Mouse (Mus musculus) CH12.LX (cell line): Measurements from ENCODE around the gene Kalrn. TPM values are rescaled to one million over a fixed set of nuclear protein-coding genes. Genes with fewer than 3 reads are reported as not detected.

ENCODE experiments used
- DNase-seq: peaks from one replicate; pipeline ENCODE4 v3.0.0-alpha.2; 2013; ENCODE audit errors: extremely low read depth
- H3K27ac ChIP-seq: 2 replicates; pipeline ENCODE4 v1.5.1; 2012; ENCODE audit warnings: low read depth, mild to moderate bottlenecking, control low read depth, moderate library complexity; ENCODE audit not compliant: insufficient read depth
- H3K27me3 ChIP-seq: replicated peaks from 2 replicates; pipeline ENCODE3; 2012; ENCODE audit warnings: inconsistent platforms
- H3K36me3 ChIP-seq, 2 experiments: replicated peaks in 1 of 2; 2 replicates each; pipeline versions ENCODE3 to v1.6.1; 2012; ENCODE audit warnings: inconsistent platforms in 1 of 2, low read length in 1 of 2, mild to moderate bottlenecking in 1 of 2, mixed read lengths in 1 of 2, moderate library complexity in 1 of 2; ENCODE audit not compliant: control insufficient read depth in 1 of 2, insufficient read depth in 1 of 2
- H3K4me1 ChIP-seq, 2 experiments: 2 replicates each; pipeline ENCODE4 v1.6.1; 2012; ENCODE audit warnings: inconsistent platforms in 1 of 2, moderate library complexity in 1 of 2; ENCODE audit not compliant: insufficient read depth in 2 of 2, control insufficient read depth in 1 of 2
- H3K4me2 ChIP-seq: 2 replicates; pipeline ENCODE4 v1.6.1; 2012; ENCODE audit warnings: low read depth, mild to moderate bottlenecking, control low read depth; ENCODE audit not compliant: poor library complexity, insufficient read depth, severe bottlenecking
- H3K4me3 ChIP-seq, 3 experiments: fragments of 150-350 bp in 1 of 3; sonication (generic) in 1 of 3; replicated peaks in 1 of 3; 2 replicates each; pipeline versions ENCODE3 to v1.5.1; 2011 to 2012; ENCODE audit warnings: low read depth in 2 of 3, low read length in 2 of 3, mild to moderate bottlenecking in 2 of 3, moderate library complexity in 2 of 3, control low read depth in 1 of 3, improper control_type of control experiment in 1 of 3, inconsistent platforms in 1 of 3, mixed read lengths in 1 of 3; ENCODE audit not compliant: poor library complexity in 1 of 3
- H3K79me2 ChIP-seq: replicated peaks from 2 replicates; pipeline ENCODE4 v1.6.1; 2012; ENCODE audit warnings: mild to moderate bottlenecking, moderate library complexity; ENCODE audit not compliant: control insufficient read depth, poor library complexity, insufficient read depth, severe bottlenecking; ENCODE audit errors: extremely low read depth
- H3K9ac ChIP-seq: 2 replicates; pipeline ENCODE4 v1.6.1; 2012; ENCODE audit warnings: low read depth, mild to moderate bottlenecking, control low read depth, moderate library complexity; ENCODE audit not compliant: insufficient read depth
- H3K9me3 ChIP-seq: replicated peaks from 2 replicates; pipeline ENCODE3; 2012; ENCODE audit warnings: low read length, inconsistent platforms, mixed read lengths
- BHLHE40 ChIP-seq: IDR thresholded peaks from 2 replicates; pipeline ENCODE4 v1.6.1; 2011; ENCODE audit warnings: mild to moderate bottlenecking, low read depth, low read length, improper control_type of control experiment
- CHD1 ChIP-seq: IDR thresholded peaks from 2 replicates; pipeline ENCODE4 v1.6.1; 2012; ENCODE audit warnings: low read depth, low read length, improper control_type of control experiment, inconsistent platforms
- CHD2 ChIP-seq: IDR thresholded peaks from 2 replicates; pipeline ENCODE4 v1.6.1; 2011; ENCODE audit warnings: low read length, improper control_type of control experiment
- CTCF ChIP-seq, 2 experiments: IDR thresholded peaks in 1 of 2; conservative IDR thresholded peaks in 1 of 2; 2 replicates each; pipeline ENCODE4 v1.5.1; 2011 to 2012; ENCODE audit warnings: low read depth in 2 of 2, low read length in 2 of 2, improper control_type of control experiment in 1 of 2, inconsistent platforms in 1 of 2, mild to moderate bottlenecking in 1 of 2, moderate library complexity in 1 of 2
- ELF1 ChIP-seq: IDR thresholded peaks from 2 replicates; pipeline ENCODE4 v1.6.1; 2014; ENCODE audit warnings: low read depth, mild to moderate bottlenecking, inconsistent platforms, low read length, improper control_type of control experiment
- EP300 ChIP-seq: IDR thresholded peaks from 2 replicates; pipeline ENCODE4 v1.6.1; 2011; ENCODE audit warnings: low read length, improper control_type of control experiment
- ETS1 ChIP-seq: conservative IDR thresholded peaks from 2 replicates; pipeline ENCODE4 v1.6.1; 2012; ENCODE audit warnings: low read depth, mild to moderate bottlenecking, inconsistent platforms, low read length, improper control_type of control experiment, moderate library complexity
- GABPA ChIP-seq: IDR thresholded peaks from 2 replicates; pipeline ENCODE4 v1.6.1; 2012; ENCODE audit warnings: low read depth, low read length, improper control_type of control experiment, inconsistent platforms; ENCODE audit not compliant: insufficient replicate concordance
- IRF4 ChIP-seq: IDR thresholded peaks from 2 replicates; pipeline ENCODE4 v1.6.1; 2014; ENCODE audit warnings: low read depth, mild to moderate bottlenecking, inconsistent platforms, low read length, improper control_type of control experiment
- JUN ChIP-seq: IDR thresholded peaks from 2 replicates; pipeline ENCODE4 v1.6.1; 2011; ENCODE audit warnings: low read depth, mild to moderate bottlenecking, low read length, improper control_type of control experiment, moderate library complexity; ENCODE audit not compliant: insufficient read depth
- JUND ChIP-seq: conservative IDR thresholded peaks from 2 replicates; pipeline ENCODE4 v1.6.1; 2011; ENCODE audit warnings: low read depth, low read length, improper control_type of control experiment
- KAT2A ChIP-seq: IDR thresholded peaks from 2 replicates; pipeline ENCODE4 v1.6.1; 2012; ENCODE audit warnings: low read length, improper control_type of control experiment, inconsistent platforms; ENCODE audit not compliant: insufficient replicate concordance
- MAX ChIP-seq: IDR thresholded peaks from 2 replicates; pipeline ENCODE4 v1.6.1; 2011; ENCODE audit warnings: low read length, improper control_type of control experiment
- MAZ ChIP-seq: IDR thresholded peaks from 2 replicates; pipeline ENCODE4 v1.6.1; 2012; ENCODE audit warnings: low read depth, mild to moderate bottlenecking, inconsistent platforms, low read length, improper control_type of control experiment, moderate library complexity
- MEF2A ChIP-seq: IDR thresholded peaks from 2 replicates; pipeline ENCODE4 v1.6.1; 2014; ENCODE audit warnings: low read depth, mild to moderate bottlenecking, inconsistent platforms, low read length, improper control_type of control experiment, borderline replicate concordance
- MXI1 ChIP-seq: IDR thresholded peaks from 2 replicates; pipeline ENCODE4 v1.6.1; 2011; ENCODE audit warnings: mild to moderate bottlenecking, low read depth, low read length, improper control_type of control experiment
- NELFE ChIP-seq: IDR thresholded peaks from 2 replicates; pipeline ENCODE4 v1.6.1; 2011; ENCODE audit warnings: low read depth, low read length, improper control_type of control experiment
- POLR2AphosphoS2 ChIP-seq: IDR thresholded peaks from 2 replicates; pipeline ENCODE4 v1.6.1; 2011; ENCODE audit warnings: low read depth, low read length, improper control_type of control experiment
- RAD21 ChIP-seq: IDR thresholded peaks from 2 replicates; pipeline ENCODE4 v1.6.1; 2011; ENCODE audit warnings: low read depth, mild to moderate bottlenecking, low read length, improper control_type of control experiment, moderate library complexity
- TBP ChIP-seq: conservative IDR thresholded peaks from 2 replicates; pipeline ENCODE4 v1.6.1; 2011; ENCODE audit warnings: low read depth, low read length, improper control_type of control experiment
- TCF12 ChIP-seq: IDR thresholded peaks from 2 replicates; pipeline ENCODE4 v1.6.1; 2014; ENCODE audit warnings: low read depth, mild to moderate bottlenecking, inconsistent platforms, low read length, improper control_type of control experiment
- dilution Hi-C: fragments of 300-500 bp; cut with MboI; formaldehyde crosslinking; loops from 2 replicates; pipeline ENCODE4 v1.14.3; 2020; ENCODE audit warnings: low sequenced_read_pairs; ENCODE audit not compliant: extremely low pct_unique_long_range_greater_than_20kb, extremely low pct_ligation_motif_present
- in situ Hi-C: fragments of 300-500 bp; cut with MboI; formaldehyde crosslinking; loops from 3 replicates; pipeline ENCODE4 v1.14.3; 2019; ENCODE audit warnings: low sequenced_read_pairs, low pct_ligation_motif_present, low pct_unique_long_range_greater_than_20kb, mixed read lengths
- polyA plus RNA-seq: library from polyadenylated mRNA; unstranded; fragments of >175 nt; gene quantifications from 2 replicates; pipeline ENCODE4 v1.2.1, GENCODE M21; 2012; ENCODE audit warnings: low read depth; ENCODE audit not compliant: insufficient read length
- total RNA-seq, 2 experiments: library from RNA; depleted of rRNA; stranded (reverse); fragments of 300-350 nt in 1 of 2; fragments of >200 nt in 1 of 2; gene quantifications; 2 replicates each; pipeline ENCODE4 v1.2.3; 2012 to 2014

Gene Kalrn
- total and polyA plus RNA-seq, 3 experiments, result 0.08 to 0.09 TPM; not detected in 1

- TF ChIP-seq MAZ, result no peak
- TF ChIP-seq JUN, result no peak
- no peak for TF ChIP-seq CTCF (conservative IDR thresholded peaks at IDR 0.05 in 1 of 2, IDR thresholded peaks at IDR 0.05 in 1 of 2; ENCODE audit: low read depth in 2 of 2, low read length in 2 of 2)
- no peak for TF ChIP-seq POLR2AphosphoS2
- TF ChIP-seq CHD2, result no peak
- Histone ChIP-seq H3K27ac (no peak overlapping the region; the same call in 1 of the 2 replicates), H3K4me2 (no peak overlapping the region), H3K4me3 (no peak overlapping the region), H3K36me3 (no peaks in the 10 kb centered on the region), H3K9me3 (no peaks in the 10 kb centered on the region), H3K9ac (no peak overlapping the region), H3K79me2 (no peaks in the 10 kb centered on the region), H3K27me3 (peaks cover 43% of the 10 kb centered on the region), H3K4me1 (no peaks in the 10 kb centered on the region)
- in situ Hi-C loops, result no loop called here
- no peak for DNase-seq
- dilution Hi-C loops, result no loop called here
Observed at GRCm38 (mm10) chr16:34591934-34592333, 18.6 kb upstream of the Kalrn start.

DNA sequence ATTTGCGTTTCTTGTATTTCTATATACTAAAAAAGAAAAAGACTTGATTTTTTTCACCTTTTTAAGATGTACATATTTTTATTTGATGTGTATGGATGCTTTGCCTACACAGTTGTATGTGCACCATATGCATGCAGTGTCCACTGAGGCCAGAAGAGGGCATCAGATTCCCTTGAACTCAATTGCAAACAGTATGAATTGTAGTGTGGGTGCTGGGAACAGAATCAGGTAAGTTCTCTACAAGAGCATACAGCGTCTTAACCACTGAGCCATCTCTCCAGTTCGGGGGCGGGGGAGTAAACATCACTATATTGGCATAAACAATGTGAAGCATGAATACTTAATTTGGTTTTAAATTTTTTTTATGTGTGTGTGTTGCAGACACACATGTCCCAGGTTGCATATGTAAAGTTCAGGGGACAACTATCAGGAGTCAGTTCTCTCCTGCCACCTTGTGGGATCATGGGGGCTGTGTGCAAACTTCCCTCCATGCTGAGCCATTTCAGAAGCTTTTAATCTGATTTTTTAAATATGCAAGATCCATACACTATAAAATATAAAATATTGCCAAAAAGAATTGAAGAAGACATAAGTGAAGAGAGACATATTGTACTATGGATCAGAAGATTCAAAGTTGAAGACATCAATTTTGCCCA is 6.5 kb upstream of the Kalrn start:
- Histone ChIP-seq H3K4me3 (no peak overlapping the region), H3K27me3 (peaks cover 18% of the 10 kb centered on the region), H3K4me1 (no peaks in the 10 kb centered on the region), H3K4me2 (no peak overlapping the region), H3K9ac (no peak overlapping the region), H3K27ac (no peak overlapping the region), H3K79me2 (no peaks in the 10 kb centered on the region), H3K9me3 (peaks cover 4% of the 10 kb centered on the region), H3K36me3 (no peaks in the 10 kb centered on the region)
- TF ChIP-seq JUND, result no peak
- TF ChIP-seq CHD1, result no peak
- no peak for TF ChIP-seq MXI1
- no peak for TF ChIP-seq EP300
- dilution Hi-C loops (no loop called here), in situ Hi-C loops (no loop called here)
- no peak for DNase-seq

DNA sequence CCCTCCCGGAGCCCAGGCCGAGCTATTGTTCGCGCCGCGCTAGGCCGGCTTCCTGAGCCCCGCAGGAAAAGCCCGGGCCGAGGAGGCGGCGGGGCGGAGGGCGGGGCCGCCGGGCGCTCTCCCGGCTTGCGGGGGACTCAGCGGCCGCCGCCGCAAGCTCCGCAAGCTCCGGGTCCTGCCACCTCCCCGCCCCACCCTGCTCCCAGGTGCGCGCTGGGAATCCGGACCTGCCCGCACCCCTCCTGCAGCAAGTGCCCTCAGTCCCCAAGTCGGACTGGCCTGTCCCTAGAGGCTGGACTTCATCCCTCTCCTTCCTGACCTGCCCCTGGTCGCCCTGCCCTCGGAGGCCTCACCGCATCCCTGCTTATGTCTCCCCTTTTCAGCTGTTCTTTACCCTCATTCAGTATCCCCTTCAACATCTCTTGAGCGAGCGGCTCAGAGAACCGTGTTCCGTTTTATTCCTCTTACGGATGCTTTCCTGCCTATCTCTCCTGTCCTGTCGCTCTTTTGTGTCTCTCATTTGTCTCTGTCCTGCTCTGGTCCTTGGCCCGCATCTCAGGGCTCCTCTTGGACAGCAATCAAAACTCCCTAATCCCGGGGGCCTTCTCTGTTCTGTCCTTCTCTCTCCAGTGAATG is 642 bp upstream of the Kalrn start:
- Histone ChIP-seq H3K79me2 (no peaks in the 10 kb centered on the region), H3K36me3 (no peaks in the 10 kb centered on the region), H3K9me3 (peaks cover 25% of the 10 kb centered on the region), H3K27ac (no peak overlapping the region), H3K9ac (no peak overlapping the region)
- dilution Hi-C loops, result no loop called here
- TF ChIP-seq TCF12 (no peak), MEF2A (no peak), GABPA (no peak), NELFE (no peak), EP300 (no peak), ELF1 (no peak), KAT2A (no peak), TBP (no peak), IRF4 (no peak), MAZ (no peak), ETS1 (no peak), BHLHE40 (no peak), MAX (no peak), RAD21 (no peak)
- TF ChIP-seq, all 38 proteins: peak for 0
- no peak for DNase-seq
- Histone ChIP-seq H3K4me3 (no peak overlapping the region), H3K4me2 (no peak overlapping the region), H3K4me1 (no peaks in the 10 kb centered on the region), H3K27me3 (peaks cover 49% of the 10 kb centered on the region)
- in situ Hi-C loops, result no loop called here
